Mouse (Mus musculus): ENCODE data around the gene Tagln2.

Gene Tagln2

DNA sequence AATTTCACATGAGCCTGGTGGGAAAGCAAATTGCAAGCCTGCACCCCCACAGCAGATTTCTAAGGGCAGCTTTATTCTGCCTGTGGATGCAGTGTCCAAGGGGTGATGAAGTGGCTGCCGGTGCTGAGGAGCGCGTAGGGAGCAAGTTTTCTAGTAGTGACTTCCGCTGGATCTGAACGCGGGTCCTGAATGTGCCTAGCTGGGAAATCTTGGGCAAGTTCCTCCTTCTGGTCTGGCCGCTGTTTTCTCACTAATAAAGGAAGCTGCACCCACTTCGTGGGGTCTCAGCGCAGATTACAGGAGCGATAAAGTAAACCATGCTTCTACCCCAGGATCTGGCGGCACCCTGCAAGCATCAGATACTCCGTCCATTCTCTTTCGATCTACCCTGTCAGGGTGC is 18.7 kb upstream of the Tagln2 start:
- no peak for DNase-seq (ENCODE audit: extremely low read depth, low read depth, low spot score)

DNA sequence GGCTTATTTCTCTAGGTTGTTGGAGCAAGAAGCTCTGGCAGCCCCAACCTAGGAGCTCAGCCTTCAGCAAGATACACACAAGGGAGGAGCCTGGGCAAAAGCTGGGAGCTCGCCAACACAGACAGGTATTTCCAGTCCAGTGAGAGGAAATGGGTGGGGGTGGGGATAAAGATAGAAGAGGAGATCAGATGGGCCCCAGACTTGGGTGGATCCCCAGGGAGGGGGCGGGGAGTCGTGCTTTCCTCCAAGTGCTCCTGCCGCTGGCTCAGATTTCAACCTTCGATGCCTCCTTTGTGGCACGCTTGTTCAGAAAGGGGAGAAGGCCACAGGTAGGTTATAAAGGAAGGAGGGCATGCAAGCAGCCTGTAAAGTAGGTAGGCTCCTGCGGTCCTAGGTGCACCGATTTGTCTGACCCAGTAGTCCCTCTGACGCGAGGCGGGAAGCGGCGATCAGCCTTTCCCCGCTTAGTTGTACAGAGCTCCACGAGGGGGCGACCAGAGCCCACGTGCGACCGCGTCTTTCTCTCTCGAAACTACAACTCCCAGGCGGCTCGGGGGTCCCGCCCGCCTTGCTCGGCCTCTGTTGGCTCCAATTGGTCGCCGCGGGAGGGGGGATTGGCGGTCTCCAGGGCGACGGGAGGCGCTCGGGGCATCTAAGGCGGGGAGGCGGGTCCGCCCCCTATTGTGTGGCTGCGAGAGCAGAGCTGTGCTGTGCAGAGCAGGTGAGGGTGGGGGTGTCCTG is 18.1 kb upstream of the Tagln2 start, which contains the start of gene Igsf9:
Gene Igsf9, plus strand, starts transcription at position 249 of the 741 bp plus-strand sequence.
- peak; percentile 87 for DNase-seq (ENCODE audit: extremely low read depth, low read depth, low spot score)

DNA sequence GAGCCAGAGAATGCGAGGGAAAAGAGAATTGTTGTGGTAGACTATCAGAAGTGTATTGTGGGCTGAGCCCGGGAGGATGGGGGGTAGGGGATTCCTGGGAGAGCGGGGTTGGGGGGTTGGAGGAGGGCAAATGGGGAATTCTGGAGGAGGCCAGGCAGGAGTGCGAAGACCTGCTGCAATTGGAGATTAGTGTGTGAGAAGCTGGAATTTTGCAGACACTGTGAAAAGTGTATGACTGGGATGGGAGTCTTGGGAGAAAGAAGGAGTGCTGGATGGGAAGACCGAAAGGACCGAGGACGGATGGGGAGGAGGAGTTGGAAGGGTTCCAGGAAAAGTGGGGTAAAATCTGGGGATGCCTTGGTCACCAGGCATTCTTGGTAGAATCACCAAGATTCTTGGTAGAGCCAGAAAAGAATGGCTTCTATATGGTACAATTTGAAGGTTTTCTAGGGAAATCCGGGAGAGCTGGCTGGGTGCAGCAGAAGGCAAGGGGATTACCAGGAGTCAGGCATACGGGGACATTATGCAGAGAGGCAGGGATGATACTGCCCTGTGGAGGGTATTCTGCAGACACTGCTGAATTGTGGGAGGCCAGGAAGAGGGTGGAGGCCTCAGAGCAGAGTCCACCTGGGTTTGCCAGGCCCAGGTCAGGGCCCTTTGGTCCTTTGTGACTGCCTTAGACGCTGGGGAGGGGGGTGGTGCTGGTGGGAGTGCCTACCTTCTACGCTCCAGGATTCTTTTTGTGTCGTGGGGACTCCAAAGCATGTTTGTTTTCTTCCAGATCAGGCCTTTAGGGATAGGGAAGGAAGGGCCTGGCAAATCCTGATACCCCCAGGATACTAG is 17.1 kb upstream of the Tagln2 start:
- no peak for DNase-seq (ENCODE audit: extremely low read depth, low read depth, low spot score)

DNA sequence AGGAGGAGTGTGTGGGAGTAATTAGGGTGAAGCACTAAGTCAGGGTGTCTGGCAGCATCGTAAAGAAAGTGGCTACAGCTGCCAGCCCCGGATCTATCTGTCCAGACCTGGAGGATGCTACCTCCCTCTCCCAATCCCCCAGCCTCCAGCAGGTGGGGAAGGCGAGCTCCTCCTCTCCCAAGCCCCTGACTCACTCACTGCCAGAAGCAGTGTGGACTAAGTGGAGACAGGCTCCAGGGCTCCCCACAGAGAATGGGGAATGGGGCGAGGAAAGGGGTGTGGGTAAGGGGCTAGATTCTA is 16.5 kb upstream of the Tagln2 start:
- DNase-seq (ENCODE audit: extremely low read depth, low read depth, low spot score), result no peak

DNA sequence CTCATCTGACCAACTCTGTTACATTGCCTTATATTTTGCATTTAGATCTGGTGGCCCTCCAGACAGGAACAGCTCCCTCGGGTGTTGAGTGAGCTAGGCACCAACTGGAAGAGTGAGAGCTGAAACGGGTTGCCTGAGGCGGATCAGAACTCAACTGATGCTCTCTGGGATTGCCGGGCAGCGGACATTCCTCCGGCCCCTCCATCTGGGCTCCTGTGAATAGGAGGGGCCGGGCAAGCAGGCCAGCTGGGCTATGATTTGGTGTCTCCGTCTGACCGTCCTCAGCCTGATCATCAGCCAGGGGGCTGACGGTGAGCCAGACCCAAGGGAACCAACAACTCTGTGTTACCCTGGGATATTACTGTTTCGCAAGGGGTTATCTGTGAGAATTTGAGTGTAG is 15.6 kb upstream of the Tagln2 start:
- no peak for DNase-seq (ENCODE audit: extremely low read depth, low read depth, low spot score)

DNA sequence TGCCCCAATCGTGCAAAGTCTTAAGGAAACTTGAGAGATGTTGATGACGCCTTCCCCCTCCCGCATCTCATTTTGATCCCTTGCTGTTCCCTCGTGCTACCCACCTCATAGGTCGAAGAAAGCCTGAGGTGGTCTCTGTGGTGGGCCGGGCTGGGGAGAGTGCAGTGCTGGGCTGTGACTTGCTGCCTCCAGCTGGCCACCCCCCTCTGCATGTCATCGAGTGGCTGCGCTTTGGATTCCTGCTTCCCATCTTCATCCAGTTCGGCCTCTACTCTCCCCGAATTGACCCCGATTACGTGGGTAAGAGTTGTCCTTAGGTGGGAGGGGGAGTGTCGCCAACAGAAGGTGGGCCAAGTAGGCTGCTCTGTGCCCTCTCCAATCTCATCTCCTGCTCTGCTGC is 15.2 kb upstream of the Tagln2 start:
- DNase-seq (ENCODE audit: extremely low read depth, low read depth, low spot score), result no peak

DNA sequence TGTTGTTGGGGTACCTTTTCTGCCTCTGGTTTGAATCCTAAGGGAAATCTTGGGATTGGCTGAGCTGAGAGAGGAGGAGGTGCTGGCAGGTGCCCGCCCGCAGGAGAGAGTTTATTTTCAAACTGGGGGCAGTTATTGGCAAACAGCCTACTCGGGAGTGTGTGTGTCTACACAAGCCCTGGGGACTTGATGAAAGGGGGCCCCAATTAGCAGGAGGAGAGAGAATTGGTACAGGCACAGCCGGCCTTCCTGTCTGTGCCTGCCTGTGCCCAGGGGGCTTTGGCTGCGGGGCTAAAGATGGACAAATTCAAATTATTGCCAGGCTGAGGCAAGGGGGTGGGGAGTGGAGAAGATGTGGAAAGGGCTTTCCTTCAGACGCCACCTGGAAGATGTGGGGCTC is 14.0 kb upstream of the Tagln2 start:
- DNase-seq (ENCODE audit: extremely low read depth, low read depth, low spot score), result no peak

DNA sequence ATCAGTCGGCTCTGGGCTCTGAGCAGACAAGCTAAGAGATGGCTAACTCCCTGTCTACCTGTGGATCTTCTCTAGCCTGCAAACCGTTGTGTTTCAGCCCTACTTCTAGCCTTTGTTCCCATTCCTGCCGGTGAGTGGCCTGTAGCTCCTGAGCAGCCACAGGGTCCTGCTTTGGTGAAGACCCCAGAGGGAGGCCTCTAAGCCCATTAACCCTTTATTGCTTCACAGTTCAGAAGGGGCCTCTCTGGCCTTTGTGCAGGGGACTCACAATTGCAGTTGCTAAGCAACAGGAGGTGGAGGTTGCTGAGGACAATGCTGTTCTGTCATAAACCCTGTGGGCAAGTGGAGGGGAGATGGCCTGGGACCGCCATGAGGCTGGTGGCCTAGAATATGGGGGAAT is 13.6 kb upstream of the Tagln2 start:
- DNase-seq (ENCODE audit: extremely low read depth, low read depth, low spot score), result no peak

DNA sequence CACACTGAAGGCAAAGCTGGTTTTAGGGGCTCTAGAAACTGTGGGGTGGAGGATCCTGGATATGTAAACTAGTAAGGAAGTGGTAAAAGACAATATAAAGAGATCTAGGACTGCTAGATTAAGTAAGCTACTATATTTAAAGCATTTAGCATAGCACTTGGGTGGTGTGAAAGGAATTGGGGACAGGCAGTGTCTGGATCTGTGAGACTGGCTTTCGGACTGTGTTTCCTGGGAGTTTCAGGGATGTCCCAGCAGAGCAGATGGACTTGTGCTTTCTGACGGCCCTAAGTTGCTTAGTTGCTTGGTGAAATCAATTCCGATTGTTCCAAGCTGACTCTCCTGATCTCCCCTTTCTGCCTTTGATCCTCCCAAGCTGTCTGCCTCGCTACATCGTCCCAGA is 13.2 kb upstream of the Tagln2 start:
- DNase-seq (ENCODE audit: extremely low read depth, low read depth, low spot score), result no peak

DNA sequence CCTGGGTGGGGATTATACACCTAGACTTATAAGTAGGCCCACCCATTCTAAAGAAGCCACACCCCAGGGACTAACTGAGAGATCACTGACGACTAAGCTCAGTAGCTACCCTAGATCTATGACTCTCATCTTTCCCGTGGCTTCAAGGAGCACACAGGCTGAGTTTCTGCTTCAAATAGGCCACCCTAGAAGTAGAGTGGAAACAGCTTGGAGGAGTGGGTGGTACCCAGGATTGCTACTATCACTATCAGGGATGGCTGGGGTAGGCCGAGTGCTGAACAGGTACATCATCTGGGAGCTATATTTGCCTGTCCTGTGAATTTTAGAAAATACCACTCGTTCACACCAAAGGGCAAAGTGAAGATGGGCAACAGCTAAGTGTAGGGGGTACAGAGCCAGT is 12.0 kb upstream of the Tagln2 start:
- no peak for DNase-seq (ENCODE audit: extremely low read depth, low read depth, low spot score)

DNA sequence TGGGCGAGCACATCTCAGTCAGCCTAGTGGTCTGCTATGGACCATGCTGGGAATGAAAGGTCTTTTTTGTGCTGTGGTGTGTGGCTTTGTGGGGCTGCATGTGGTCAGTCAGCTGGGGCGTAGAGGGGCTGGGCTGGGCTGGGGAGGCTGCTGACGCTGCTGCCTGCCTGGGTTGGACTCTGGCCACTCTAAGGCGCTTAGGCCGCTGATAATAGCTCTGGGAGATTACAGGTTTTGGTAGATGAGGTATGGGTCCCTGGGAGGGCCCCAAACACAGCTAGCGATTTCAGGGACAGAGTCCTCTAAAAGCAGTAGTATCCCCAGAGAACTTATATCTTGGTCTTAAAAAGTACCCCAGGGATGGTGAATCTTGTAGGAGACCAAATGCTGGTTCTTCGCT is 11.0 kb upstream of the Tagln2 start:
- no peak for DNase-seq (ENCODE audit: extremely low read depth, low read depth, low spot score)

DNA sequence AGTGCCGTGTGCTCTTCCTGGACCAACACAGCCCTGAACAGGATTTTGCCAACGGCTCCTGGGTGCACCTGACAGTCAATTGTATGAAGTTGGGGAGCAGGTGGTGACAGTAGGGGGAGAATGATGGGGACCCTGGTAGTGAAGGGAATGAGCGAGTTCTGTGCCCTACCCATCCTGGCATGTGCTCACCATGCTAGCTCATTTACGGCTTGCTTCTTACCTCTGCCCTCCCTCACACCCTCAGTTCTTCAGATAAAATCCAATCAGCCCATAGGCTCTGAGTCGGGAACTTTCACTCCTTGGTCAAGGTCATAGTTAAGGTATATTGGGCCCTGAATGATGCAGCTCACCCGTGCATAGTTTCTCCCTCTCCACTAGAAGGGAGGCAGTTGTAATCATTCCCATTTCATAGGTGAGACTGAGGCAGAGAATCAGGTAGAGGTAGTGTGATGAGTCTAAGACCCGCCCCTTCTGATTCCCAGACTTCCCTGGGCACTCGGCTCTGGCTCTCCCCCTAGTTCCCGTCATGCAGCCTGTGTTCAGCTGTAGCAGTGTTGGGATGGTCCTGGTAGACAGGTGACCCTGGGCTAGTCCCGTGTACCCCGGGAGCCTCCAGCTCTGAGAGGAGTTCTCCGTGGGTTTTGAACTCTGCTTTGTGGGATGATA is 10.1 kb upstream of the Tagln2 start:
- no peak for DNase-seq (ENCODE audit: extremely low read depth, low read depth, low spot score)

DNA sequence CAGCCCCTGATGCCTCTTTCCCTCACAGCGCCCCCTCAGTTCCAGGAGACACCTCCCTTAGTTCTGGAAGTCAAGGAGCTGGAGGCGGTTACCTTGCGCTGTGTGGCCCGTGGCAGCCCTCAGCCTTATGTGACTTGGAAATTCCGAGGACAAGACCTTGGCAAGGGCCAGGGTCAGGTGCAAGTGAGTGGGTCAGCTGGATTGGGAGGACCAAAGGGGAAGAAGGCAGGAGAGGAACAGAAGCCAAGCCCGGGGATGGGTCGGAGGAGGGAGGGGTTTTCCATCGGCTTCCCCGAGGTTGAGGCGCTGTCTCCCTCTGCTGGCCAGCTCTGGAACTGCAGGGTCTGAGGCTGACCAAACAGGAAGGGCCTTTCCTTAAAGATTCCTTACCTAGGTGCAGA is 9.6 kb upstream of the Tagln2 start:
- no peak for DNase-seq (ENCODE audit: extremely low read depth, low read depth, low spot score)

DNA sequence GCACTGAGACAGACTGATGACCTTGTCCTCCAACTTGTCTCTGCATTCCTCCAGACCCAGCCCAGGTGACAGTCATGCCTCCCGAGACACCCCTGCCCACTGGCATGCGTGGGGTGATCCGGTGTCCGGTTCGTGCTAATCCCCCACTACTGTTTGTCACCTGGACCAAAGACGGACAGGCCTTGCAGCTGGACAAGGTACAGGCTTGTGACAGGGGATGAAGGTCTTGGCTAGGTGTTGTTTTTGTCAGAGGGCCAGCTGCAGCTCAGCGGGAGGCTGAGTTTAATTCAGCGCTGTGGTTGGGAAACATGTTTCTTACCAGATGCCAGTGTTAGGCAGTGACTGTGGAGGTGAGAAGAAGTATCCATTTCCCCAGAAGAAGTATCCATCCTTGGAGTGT is 7.8 kb upstream of the Tagln2 start:
- no peak for DNase-seq (ENCODE audit: extremely low read depth, low read depth, low spot score)

DNA sequence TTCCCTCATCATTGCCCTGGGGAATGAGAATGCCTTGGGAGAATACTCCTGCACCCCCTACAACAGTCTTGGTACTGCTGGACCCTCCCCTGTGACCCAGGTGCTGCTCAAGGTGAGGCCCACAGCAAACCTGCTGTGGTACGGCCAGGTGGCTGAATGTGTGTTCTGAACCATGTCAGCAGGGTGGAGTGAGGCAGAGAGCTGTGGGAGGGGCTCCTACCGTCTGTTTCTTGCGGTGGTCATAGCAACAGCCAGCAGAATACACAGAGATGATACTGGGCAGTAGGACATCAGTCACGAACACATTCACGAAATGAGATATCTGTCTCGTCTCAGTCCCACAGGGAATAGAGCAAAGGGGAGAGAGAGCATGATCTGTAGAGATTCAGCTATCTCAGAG is 6.3 kb upstream of the Tagln2 start:
- DNase-seq (ENCODE audit: extremely low read depth, low read depth, low spot score), result no peak

DNA sequence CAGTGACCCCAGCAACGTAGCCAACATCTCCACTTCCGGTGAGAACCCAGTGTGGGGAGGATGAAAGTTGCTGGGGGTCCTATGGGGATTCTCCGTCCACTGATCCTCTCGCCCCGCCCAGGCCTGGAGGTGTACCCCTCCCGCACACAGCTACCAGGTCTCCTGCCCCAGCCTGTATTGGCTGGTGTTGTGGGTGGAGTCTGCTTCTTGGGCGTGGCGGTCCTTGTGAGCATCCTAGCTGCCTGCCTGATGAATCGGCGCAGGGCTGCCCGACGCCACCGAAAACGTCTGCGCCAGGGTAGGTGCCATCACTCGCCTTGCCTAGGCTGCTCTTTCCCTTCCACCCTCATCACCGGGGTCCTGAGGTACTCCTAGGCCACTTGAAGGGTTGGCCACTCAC is 3.8 kb upstream of the Tagln2 start:
- no peak for DNase-seq (ENCODE audit: extremely low read depth, low read depth, low spot score)

DNA sequence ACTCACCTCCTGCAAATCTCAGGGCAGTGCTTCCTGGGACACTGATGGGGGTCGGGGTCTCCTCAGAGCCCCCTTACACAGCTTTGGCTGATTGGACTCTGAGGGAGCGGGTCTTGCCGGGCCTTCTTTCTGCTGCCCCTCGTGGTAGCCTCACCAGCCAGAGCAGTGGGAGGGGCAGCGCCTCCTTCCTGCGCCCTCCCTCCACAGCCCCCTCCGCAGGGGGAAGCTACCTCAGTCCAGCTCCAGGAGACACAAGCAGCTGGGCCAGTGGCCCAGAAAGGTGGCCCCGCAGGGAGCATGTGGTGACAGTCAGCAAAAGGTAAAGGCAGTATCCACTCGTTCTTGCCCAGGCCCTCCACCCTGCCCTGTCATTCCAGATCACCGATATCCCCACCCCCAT is 2.4 kb upstream of the Tagln2 start:
- no peak for DNase-seq (ENCODE audit: extremely low read depth, low read depth, low spot score)

DNA sequence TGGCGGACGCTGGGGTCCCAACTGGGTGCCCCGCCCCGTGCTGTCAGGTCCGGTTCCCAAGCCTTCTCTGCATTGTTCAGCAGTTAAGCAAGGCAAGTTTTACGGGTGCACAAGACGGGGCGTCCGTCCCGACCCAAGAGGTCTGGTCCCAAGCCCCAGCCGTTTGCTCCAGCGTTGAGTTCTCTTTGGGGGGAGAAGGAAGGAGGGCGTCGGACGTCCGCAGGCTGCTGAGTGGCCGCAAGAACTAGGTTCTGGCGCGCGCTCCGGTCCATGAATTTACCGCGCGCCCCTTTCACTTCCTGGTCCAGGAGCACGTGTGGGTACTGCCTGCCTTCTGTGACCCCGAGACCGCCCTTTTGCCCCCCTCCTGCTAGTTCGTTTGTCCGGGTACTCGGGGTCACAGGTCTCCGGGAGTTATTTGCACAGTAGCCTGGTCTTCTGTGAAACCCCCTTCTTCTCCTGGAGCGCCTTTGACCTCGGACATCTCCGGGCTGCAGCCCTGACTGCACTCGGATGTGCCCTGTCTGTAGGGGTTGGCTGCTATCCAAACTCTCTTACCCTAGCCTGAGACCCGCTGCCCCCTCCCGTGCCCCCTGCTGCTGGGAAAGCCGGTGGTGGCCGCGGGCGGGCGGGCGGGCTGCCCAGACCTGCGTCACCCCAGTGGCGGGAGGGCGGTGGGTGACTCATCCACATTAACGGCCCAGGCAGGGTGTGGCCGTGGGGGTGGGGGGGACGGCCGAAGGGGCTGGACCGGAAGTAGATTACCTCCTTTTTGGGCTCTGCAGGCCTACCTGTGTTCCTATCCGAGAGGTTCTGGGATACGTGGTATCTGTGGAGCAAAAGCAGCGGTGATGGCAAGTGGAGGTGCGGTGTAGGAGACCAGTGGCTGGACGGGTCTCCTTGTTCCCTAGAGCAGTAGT is 864 bp downstream of the Tagln2 start:
- DNase-seq (ENCODE audit: extremely low read depth, low read depth, low spot score), result no peak

DNA sequence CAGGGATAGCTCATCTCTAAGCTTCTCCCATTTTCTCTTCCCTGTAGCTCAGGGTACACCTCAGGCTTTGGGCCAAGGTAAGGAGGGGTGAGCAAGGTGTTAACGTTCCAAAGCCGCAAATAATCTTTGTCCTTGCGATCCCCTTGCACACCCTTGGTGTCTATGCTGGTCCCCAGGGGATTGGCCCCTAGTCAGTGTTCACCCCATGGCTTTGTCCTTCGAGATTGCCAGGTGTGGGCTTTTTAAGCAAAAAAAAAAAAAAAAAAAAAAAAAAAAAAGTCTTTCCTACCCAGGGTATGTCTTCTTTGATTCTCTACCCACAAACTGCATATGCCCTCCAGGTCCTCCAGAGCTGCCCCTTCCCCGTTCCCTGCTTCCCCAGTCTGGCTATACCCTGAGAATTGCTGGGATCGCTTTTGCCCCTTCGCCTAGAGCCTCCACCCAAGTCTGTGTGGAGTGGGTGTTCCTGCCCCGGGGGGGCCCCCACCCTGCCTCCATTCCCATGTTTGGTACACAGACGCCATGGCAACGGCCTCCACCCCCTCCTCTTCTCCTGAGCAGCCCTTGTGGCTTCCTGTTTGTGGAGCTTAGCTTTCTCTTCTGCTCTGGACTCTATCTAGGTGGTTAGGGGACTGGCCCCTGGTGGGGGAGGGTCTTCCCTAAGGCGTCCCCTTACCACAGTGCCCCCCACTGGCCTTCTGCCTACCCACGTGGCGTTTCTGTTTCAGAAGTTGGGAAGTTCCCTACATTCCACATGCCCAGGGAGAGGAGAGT is 1.7 kb downstream of the Tagln2 start:
- DNase-seq (ENCODE audit: extremely low read depth, low read depth, low spot score), result no peak

All from fat pad, adult 2 months (tissue).